Mouse (Mus musculus) ES-E14 (cell line): ENCODE measurements around the gene Adgrv1. TPM values are rescaled to one million over a fixed set of nuclear protein-coding genes. Genes with fewer than 3 reads are reported as not detected.

Experiments
- DNase-seq: peaks from one replicate; pipeline ENCODE4 v3.0.0-alpha.2; 2013; ENCODE audit warnings: low read depth, low spot score
- H3K27ac ChIP-seq: 2 replicates; pipeline ENCODE4 v1.5.1; 2012; ENCODE audit warnings: low read depth, mild to moderate bottlenecking, low read length, moderate library complexity, mixed read lengths; ENCODE audit not compliant: poor library complexity, insufficient read depth, severe bottlenecking
- H3K36me3 ChIP-seq: 2 replicates; pipeline ENCODE4 v1.6.1; 2012; ENCODE audit warnings: mild to moderate bottlenecking, low read length, moderate library complexity, mixed read lengths; ENCODE audit not compliant: control insufficient read depth, poor library complexity, insufficient read depth, severe bottlenecking
- H3K4me1 ChIP-seq, 2 experiments: fragments of 150-350 bp in 1 of 2; sonication (generic) in 1 of 2; 2 replicates each; pipeline ENCODE4 v1.6.1; 2012; ENCODE audit warnings: low read length in 2 of 2, mild to moderate bottlenecking in 1 of 2, mixed read lengths in 1 of 2; ENCODE audit not compliant: control insufficient read depth in 2 of 2, insufficient read depth in 2 of 2, poor library complexity in 1 of 2
- H3K4me3 ChIP-seq, 2 experiments: fragments of 150-350 bp in 1 of 2; sonication (generic) in 1 of 2; 2 replicates each; pipeline ENCODE4 v1.5.1; 2012; ENCODE audit warnings: low read length in 2 of 2, low read depth in 1 of 2, mild to moderate bottlenecking in 1 of 2, mixed read lengths in 1 of 2; ENCODE audit not compliant: insufficient read depth in 1 of 2, poor library complexity in 1 of 2, severe bottlenecking in 1 of 2
- H3K9ac ChIP-seq: 2 replicates; pipeline ENCODE4 v1.6.1; 2012; ENCODE audit warnings: low read depth, mild to moderate bottlenecking, low read length, mixed read lengths; ENCODE audit not compliant: poor library complexity, insufficient read depth, severe bottlenecking
- H3K9me3 ChIP-seq: fragments of 150-350 bp; sonication (generic); 2 replicates; pipeline ENCODE4 v1.6.1; 2012; ENCODE audit warnings: low read depth, mild to moderate bottlenecking, low read length; ENCODE audit not compliant: control insufficient read depth, insufficient read depth
- CHD2 ChIP-seq: IDR thresholded peaks from 2 replicates; pipeline ENCODE4 v1.6.1; 2014; ENCODE audit warnings: mild to moderate bottlenecking, low read depth, low read length, inconsistent platforms
- HCFC1 ChIP-seq: IDR thresholded peaks from 2 replicates; pipeline ENCODE4 v1.6.1; 2012; ENCODE audit warnings: low read length, inconsistent platforms, borderline replicate concordance; ENCODE audit not compliant: insufficient read depth
- MAFK ChIP-seq: IDR thresholded peaks from 2 replicates; pipeline ENCODE4 v1.6.1; 2014; ENCODE audit warnings: mild to moderate bottlenecking, low read depth, low read length, inconsistent platforms; ENCODE audit not compliant: insufficient read depth
- ZC3H11A ChIP-seq: IDR thresholded peaks from 2 replicates; pipeline ENCODE4 v1.6.1; 2012; ENCODE audit warnings: low read depth, mild to moderate bottlenecking, inconsistent platforms, low read length, borderline replicate concordance
- ZNF384 ChIP-seq: IDR thresholded peaks from 2 replicates; pipeline ENCODE4 v1.6.1; 2012; ENCODE audit warnings: low read depth, low read length, inconsistent platforms
- in situ Hi-C, 2 experiments: fragments of 600-800 bp; cut with MboI; formaldehyde crosslinking; loops; one replicate each; pipeline ENCODE4 v1.15.1; 2025; ENCODE audit warnings: low sequenced_read_pairs in 2 of 2, inconsistent platforms in 1 of 2; ENCODE audit not compliant: unreplicated experiment in 2 of 2
- total RNA-seq: library from RNA; depleted of rRNA; stranded (reverse); fragments of 300-350 nt; gene quantifications from 2 replicates; pipeline ENCODE4 v1.2.3, GENCODE M21; 2012

Gene Adgrv1
- total RNA-seq, 1 experiment, result 22.0 TPM

DNA sequence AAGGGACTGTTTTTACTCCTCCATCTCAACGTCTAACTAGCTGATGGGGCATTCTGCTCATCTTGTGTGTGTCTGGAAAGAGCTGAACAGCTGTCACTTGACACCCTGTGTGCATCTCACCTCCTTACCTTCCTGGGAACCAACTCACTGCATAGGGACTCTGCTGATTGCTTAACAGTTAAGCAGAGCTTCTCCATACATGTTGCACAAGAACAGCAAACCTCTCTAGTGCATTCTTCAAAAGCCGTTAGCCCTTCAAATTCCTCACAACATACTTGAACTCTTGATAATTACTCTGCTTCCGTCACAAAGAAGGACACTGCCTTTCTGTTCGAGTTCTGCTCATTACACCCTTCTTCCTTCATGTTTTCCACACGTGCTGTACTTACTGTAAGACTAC, 525.5 kb downstream of the Adgrv1 start:
- Histone ChIP-seq H3K27ac (no peak overlapping the region), H3K9ac (no peak overlapping the region), H3K36me3 (no peaks in the 10 kb centered on the region), H3K4me1 (no peaks in the 10 kb centered on the region), H3K9me3 (no peaks in the 10 kb centered on the region), H3K4me3 (no peak overlapping the region)
- no peak for DNase-seq
- in situ Hi-C loops, result no loop called here
- TF ChIP-seq MAFK (no peak), ZNF384 (no peak), HCFC1 (no peak), ZC3H11A (no peak), CHD2 (no peak)

DNA sequence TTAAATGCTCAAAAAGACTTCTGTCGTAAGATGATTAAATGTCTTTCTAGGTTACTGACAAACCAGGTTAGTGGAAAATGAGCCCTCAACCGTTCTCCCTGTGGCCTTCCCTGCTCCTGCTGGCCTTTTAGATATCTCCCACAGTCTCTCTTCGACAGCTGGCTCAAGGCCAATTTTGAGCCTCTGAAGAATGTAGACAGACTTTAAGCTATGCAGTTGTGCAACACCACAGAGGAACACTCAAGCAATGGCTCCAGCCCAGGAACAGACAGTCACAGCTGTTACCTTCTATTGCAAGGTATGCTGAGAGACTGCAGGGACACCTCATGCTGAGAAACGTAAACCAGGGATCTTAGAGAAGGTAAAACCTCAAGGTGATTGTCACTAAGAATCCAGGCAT, 529.2 kb downstream of the Adgrv1 start:
- Histone ChIP-seq H3K9ac (no peak overlapping the region), H3K27ac (no peak overlapping the region), H3K9me3 (no peaks in the 10 kb centered on the region), H3K4me3 (no peak overlapping the region), H3K4me1 (no peaks in the 10 kb centered on the region), H3K36me3 (no peaks in the 10 kb centered on the region)
- in situ Hi-C loops, result no loop called here
- DNase-seq, result no peak
- TF ChIP-seq ZC3H11A (no peak), CHD2 (no peak), MAFK (no peak), ZNF384 (no peak), HCFC1 (no peak)

DNA sequence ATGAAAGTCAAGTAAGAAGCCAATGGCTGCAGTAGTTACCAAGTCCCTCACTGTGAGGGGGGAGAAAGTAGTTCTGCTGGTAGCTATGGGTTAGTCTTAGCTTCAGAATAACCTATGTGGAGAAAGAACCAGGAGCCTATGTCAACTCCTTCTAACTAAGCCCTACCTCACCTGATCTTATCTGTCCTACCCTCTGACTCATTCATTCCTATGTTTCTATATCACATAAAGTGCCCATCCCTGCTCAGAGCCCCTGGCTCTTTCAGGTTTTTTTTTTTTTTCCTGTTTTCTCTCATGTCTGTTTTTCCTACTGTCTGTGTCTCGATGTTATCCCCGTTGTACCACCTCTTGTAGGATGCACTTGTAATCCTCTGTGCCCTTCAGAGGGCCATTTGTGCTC, 536.5 kb downstream of the Adgrv1 start:
- TF ChIP-seq ZNF384 (no peak), MAFK (no peak), HCFC1 (no peak)
- no peaks in the 10 kb centered on the region for H3K4me1 ChIP-seq
- H3K9ac ChIP-seq, result no peak overlapping the region
- in situ Hi-C loops, result no loop called here
- no peak overlapping the region for H3K27ac ChIP-seq
- no peaks in the 10 kb centered on the region for H3K36me3 ChIP-seq
- H3K4me3 ChIP-seq, result no peak overlapping the region
- no peaks in the 10 kb centered on the region for H3K9me3 ChIP-seq
- no peak for DNase-seq

DNA sequence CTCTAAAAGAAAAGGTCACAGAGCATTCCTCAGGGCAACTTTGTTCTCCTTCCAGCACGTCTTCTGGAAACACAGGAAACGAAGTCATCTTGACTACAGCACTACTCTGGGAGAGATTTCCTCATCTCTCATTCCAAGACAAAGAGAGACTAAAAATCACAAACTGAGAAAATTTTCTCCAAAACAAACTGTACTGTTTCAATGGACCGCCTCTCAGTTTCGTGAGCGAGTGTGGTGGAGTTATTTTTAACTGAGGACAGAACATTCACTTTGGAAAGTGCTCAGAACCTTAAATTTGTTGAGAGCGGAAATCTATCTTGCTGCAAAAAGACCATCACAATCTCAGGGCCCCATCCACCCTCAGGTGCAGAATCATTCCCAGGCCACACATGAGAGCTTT, 538.4 kb downstream of the Adgrv1 start:
- Histone ChIP-seq H3K9me3 (no peaks in the 10 kb centered on the region), H3K36me3 (no peaks in the 10 kb centered on the region), H3K9ac (no peak overlapping the region), H3K4me1 (no peaks in the 10 kb centered on the region), H3K27ac (no peak overlapping the region), H3K4me3 (no peak overlapping the region)
- in situ Hi-C loops, result no loop called here
- no peak for TF ChIP-seq CHD2
- TF ChIP-seq ZC3H11A, result no peak
- TF ChIP-seq ZNF384, result no peak
- no peak for TF ChIP-seq MAFK
- TF ChIP-seq HCFC1, result no peak
- DNase-seq, result no peak

DNA sequence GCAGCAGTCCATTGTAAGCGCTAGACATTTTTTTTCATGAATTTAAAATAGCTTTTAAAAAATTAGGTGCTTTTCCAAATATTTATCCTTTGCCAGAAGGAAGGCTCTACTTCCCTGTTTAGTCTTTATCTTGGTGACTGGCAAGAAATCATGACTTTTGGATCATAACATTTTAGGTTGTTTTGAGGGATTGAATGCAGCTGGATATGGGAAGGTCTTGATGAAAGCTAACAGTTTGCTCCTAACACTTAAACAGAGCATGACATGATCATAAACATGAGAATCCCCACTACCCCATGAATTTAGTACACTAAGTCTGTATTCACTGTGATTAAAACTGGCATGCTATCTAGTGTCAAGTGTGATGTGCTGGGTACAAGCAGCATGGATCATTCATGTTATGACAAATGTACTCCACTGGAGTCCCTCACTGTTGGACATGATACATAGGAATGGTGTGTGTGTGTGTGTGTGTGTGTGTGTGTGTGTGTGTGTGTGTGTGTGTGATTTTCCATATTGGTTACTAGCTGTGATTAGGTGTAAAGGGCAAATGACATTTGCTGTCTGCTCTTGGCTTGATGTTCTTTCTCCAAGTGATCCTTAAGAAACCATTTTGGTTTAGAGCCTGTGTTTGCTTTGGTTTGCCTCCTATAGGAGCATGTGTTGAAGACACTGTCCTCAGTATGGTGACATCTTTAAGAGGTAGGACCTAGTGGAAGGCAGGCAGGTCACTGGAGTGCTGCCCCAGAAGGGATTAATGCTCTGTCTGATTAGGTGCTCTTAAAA, 542.7 kb downstream of the Adgrv1 start:
- no peak overlapping the region for H3K4me3 ChIP-seq
- in situ Hi-C loops, result no loop called here
- no peak for DNase-seq
- H3K9me3 ChIP-seq, result peaks cover 6% of the 10 kb centered on the region; the same call in 1 of the 2 replicates
- H3K36me3 ChIP-seq, result peaks cover 5% of the 10 kb centered on the region
- TF ChIP-seq HCFC1, result no peak
- TF ChIP-seq MAFK, result no peak
- TF ChIP-seq CHD2, result no peak
- H3K4me1 ChIP-seq, result no peaks in the 10 kb centered on the region
- no peak overlapping the region for H3K27ac ChIP-seq
- no peak overlapping the region for H3K9ac ChIP-seq
